In genomic region chr12:111697708-111698107, GRCm38 (mm10) we compare ENCODE assay signal across 21 mouse cellular contexts. TPM values are rescaled to one million over a fixed set of nuclear protein-coding genes. Genes with fewer than 3 reads are reported as not detected.
A peak's percentile ranks its signal among the peaks of the same experiment; 100 is the strongest.
DNase-seq lines count a peak whose midpoint lies in the region; ATAC-seq and TF ChIP-seq lines count a peak whose summit lies in the region.
"Had no signal": no experiment of that assay in that cellular context is flagged by ENCODE, and none has a peak within 500 bp of the region (broad histone marks: within the 10 kb centered on the region; RNA-seq: fewer than 3 reads in every experiment).

No protein-coding gene starts in this region.

- TF ChIP-seq CTCF in stomach, postnatal 0 days (IDR thresholded peaks at IDR 0.05; ENCODE audit: low read depth) = no peak

- no peaks in the 10 kb centered on the region for H3K36me3 ChIP-seq in heart, embryonic 11.5 days (ENCODE audit: control insufficient read depth, insufficient read depth, low read length)
- H3K36me3 ChIP-seq in midbrain, embryonic 12.5 days = no peaks in the 10 kb centered on the region
- no peaks in the 10 kb centered on the region for H3K36me3 ChIP-seq in midbrain, embryonic 16.5 days (ENCODE audit: control insufficient read depth, insufficient read depth, low read length)
- H3K36me3 ChIP-seq in stomach, postnatal 0 days (ENCODE audit: control insufficient read depth, insufficient read depth, low read length) = no peaks in the 10 kb centered on the region
- H3K36me3 ChIP-seq: embryonic facial prominence, embryonic 12.5 days; hindbrain, embryonic 15.5 days; liver, embryonic 12.5 days; neural tube, embryonic 12.5 days had no signal

- no peak for TF ChIP-seq EP300 in stomach, postnatal 0 days (optimal IDR thresholded peaks at IDR 0.05)

- no peaks in the 10 kb centered on the region for H3K9me3 ChIP-seq in heart, embryonic 11.5 days (replicated peaks; ENCODE audit: control insufficient read depth, low read length)
- H3K9me3 ChIP-seq in midbrain, embryonic 12.5 days = no peaks in the 10 kb centered on the region
- no peaks in the 10 kb centered on the region for H3K9me3 ChIP-seq in midbrain, embryonic 16.5 days (replicated peaks; ENCODE audit: control insufficient read depth, low read length, poor library complexity, severe bottlenecking)
- no peaks in the 10 kb centered on the region for H3K9me3 ChIP-seq in stomach, postnatal 0 days (ENCODE audit: control insufficient read depth, low read length)
- H3K9me3 ChIP-seq: embryonic facial prominence, embryonic 12.5 days; hindbrain, embryonic 15.5 days; liver, embryonic 12.5 days; neural tube, embryonic 12.5 days had no signal

- ATAC-seq in heart, embryonic 11.5 days (replicated peaks; ENCODE audit: insufficient number of reproducible peaks, low FRiP score, low TSS enrichment) = no peak
- no peak for ATAC-seq in midbrain, embryonic 12.5 days (ENCODE audit: low FRiP score, low read depth)
- no peak for ATAC-seq in midbrain, embryonic 16.5 days
- ATAC-seq in stomach, postnatal 0 days (ENCODE audit: low FRiP score, low TSS enrichment) = peak; percentile 64
- ATAC-seq: liver, embryonic 12.5 days had no signal

- 62% methylated on average over 4 of the region's 4 CpGs for WGBS in heart, embryonic 11.5 days (ENCODE audit: insufficient replicate concordance)
- 71% methylated on average over 4 of the region's 4 CpGs for WGBS in midbrain, embryonic 12.5 days
- 82% methylated on average over 4 of the region's 4 CpGs for WGBS in midbrain, embryonic 16.5 days
- 62% methylated on average over 4 of the region's 4 CpGs for WGBS in stomach, postnatal 0 days

- H3K27ac ChIP-seq in heart, embryonic 11.5 days (ENCODE audit: low read depth, low read length) = 0 out of 2 replicates have a peak overlapping the region, but pooled peaks have one; percentile 22
- H3K27ac ChIP-seq in midbrain, embryonic 12.5 days (replicated peaks) = no peak overlapping the region
- no peak overlapping the region for H3K27ac ChIP-seq in midbrain, embryonic 16.5 days (ENCODE audit: low read length)
- H3K27ac ChIP-seq in stomach, postnatal 0 days (replicated peaks) = no peak overlapping the region
- H3K27ac ChIP-seq: embryonic facial prominence, embryonic 12.5 days; hindbrain, embryonic 15.5 days; kidney, postnatal 0 days; liver, embryonic 12.5 days; neural tube, embryonic 12.5 days had no signal

- no peak overlapping the region for H3K4me3 ChIP-seq in heart, embryonic 11.5 days (ENCODE audit: low read depth, low read length)
- no peak overlapping the region for H3K4me3 ChIP-seq in midbrain, embryonic 12.5 days
- H3K4me3 ChIP-seq in midbrain, embryonic 16.5 days (ENCODE audit: low read depth, low read length) = no peak overlapping the region
- H3K4me3 ChIP-seq in stomach, postnatal 0 days (ENCODE audit: low read depth, low read length) = no peak overlapping the region
- H3K4me3 ChIP-seq: embryonic facial prominence, embryonic 12.5 days; hindbrain, embryonic 15.5 days; liver, embryonic 12.5 days; neural tube, embryonic 12.5 days had no signal

- H3K4me2 ChIP-seq in heart, embryonic 11.5 days = no peak overlapping the region
- no peak overlapping the region for H3K4me2 ChIP-seq in midbrain, embryonic 12.5 days (replicated peaks)
- no peak overlapping the region for H3K4me2 ChIP-seq in midbrain, embryonic 16.5 days (ENCODE audit: low read length)
- no peak overlapping the region for H3K4me2 ChIP-seq in stomach, postnatal 0 days (replicated peaks; ENCODE audit: low read depth)
- H3K4me2 ChIP-seq: embryonic facial prominence, embryonic 12.5 days; hindbrain, embryonic 15.5 days; liver, embryonic 12.5 days; neural tube, embryonic 12.5 days had no signal

- DNase-seq in adrenal gland, adult 2 months = peak; percentile 56
- no peak for DNase-seq in adrenal gland, postnatal 14 days
- DNase-seq in heart, adult 9 months (ENCODE audit: low spot score in 2 of 2) = no peak
- DNase-seq in stomach, postnatal 0 days (ENCODE audit: low spot score) = peak; percentile 46
- no peak for DNase-seq in kidney, postnatal 10 days
- DNase-seq: heart, adult 11 months; kidney, adult 11 months; layer of hippocampus, postnatal 36 days; lung, adult 2 months; spleen, adult 18-20 months; thymus, adult 18-20 months had no signal

- H3K27me3 ChIP-seq in heart, embryonic 11.5 days (ENCODE audit: control insufficient read depth, insufficient read depth, low read length) = no peaks in the 10 kb centered on the region
- no peaks in the 10 kb centered on the region for H3K27me3 ChIP-seq in midbrain, embryonic 12.5 days
- H3K27me3 ChIP-seq in midbrain, embryonic 16.5 days (ENCODE audit: control insufficient read depth, insufficient read depth, low read depth, low read length) = no peaks in the 10 kb centered on the region
- H3K27me3 ChIP-seq in stomach, postnatal 0 days (ENCODE audit: control insufficient read depth, insufficient read depth, low read length) = no peaks in the 10 kb centered on the region
- H3K27me3 ChIP-seq: CH12.LX; embryonic facial prominence, embryonic 12.5 days; hindbrain, embryonic 15.5 days; neural tube, embryonic 12.5 days had no signal

- peaks cover 24% of the 10 kb centered on the region for H3K4me1 ChIP-seq in heart, embryonic 11.5 days (ENCODE audit: control insufficient read depth, insufficient read depth, low read length)
- peaks cover 36% of the 10 kb centered on the region for H3K4me1 ChIP-seq in midbrain, embryonic 12.5 days
- peaks cover 23% of the 10 kb centered on the region for H3K4me1 ChIP-seq in midbrain, embryonic 16.5 days (ENCODE audit: control insufficient read depth, insufficient read depth, low read length)
- H3K4me1 ChIP-seq in stomach, postnatal 0 days (replicated peaks; ENCODE audit: control insufficient read depth, insufficient read depth) = peaks cover 7% of the 10 kb centered on the region

- 0 out of 2 replicates have a peak overlapping the region, but pooled peaks have one; percentile 39 for H3K9ac ChIP-seq in heart, embryonic 11.5 days (ENCODE audit: low read depth, low read length)
- H3K9ac ChIP-seq in midbrain, embryonic 12.5 days (replicated peaks) = 0 out of 2 replicates have a peak overlapping the region, but pooled peaks have one; percentile 28
- H3K9ac ChIP-seq in midbrain, embryonic 16.5 days (ENCODE audit: low read depth, low read length) = no peak overlapping the region
- no peak overlapping the region for H3K9ac ChIP-seq in stomach, postnatal 0 days (ENCODE audit: low read length)
- H3K9ac ChIP-seq: embryonic facial prominence, embryonic 12.5 days; hindbrain, embryonic 15.5 days; liver, embryonic 12.5 days had no signal

RNA-seq across cellular contexts. Expression of gene Bag5, which starts 15.3 kb away (rescaled TPM):
- 10 to 100 TPM; 32.5 to 37.7 TPM for total RNA-seq in adrenal gland, adult 2 months (2021)
- 8.0 and 12.0 TPM in 2 replicates for polyA plus RNA-seq in adrenal gland, adult 2 months (2012; rRNA removed)
- total RNA-seq in adrenal gland, postnatal 14 days (2021) = 32.5 and 34.6 TPM in 2 replicates
- 41.8 and 42.8 TPM in 2 replicates for polyA plus RNA-seq in heart, embryonic 11.5 days (2014; fragmentation: Nextera tagmentation; extraction: Ambion mirVana)
- polyA plus RNA-seq in midbrain, embryonic 12.5 days (2016; fragmentation: Nextera tagmentation; extraction: Ambion mirVana) = 62.0 and 64.0 TPM in 2 replicates
- 70.4 and 71.8 TPM in 2 replicates for polyA plus RNA-seq in midbrain, embryonic 16.5 days (2015; fragmentation: Nextera tagmentation; extraction: Ambion mirVana)
- 34.9 and 36.9 TPM in 2 replicates for polyA plus RNA-seq in stomach, postnatal 0 days (2015; fragmentation: Nextera tagmentation; extraction: Ambion mirVana)

RNA-seq across cellular contexts. Expression of gene Apopt1, which starts 15.4 kb away (rescaled TPM):
- 10 to 100 TPM; 67.7 to 70.0 TPM for total RNA-seq in adrenal gland, adult 2 months (2021)
- polyA plus RNA-seq in adrenal gland, adult 2 months (2012; rRNA removed) = 191 and 279 TPM in 2 replicates
- 72.5 and 73.3 TPM in 2 replicates for total RNA-seq in adrenal gland, postnatal 14 days (2021)
- polyA plus RNA-seq in heart, embryonic 11.5 days (2014; fragmentation: Nextera tagmentation; extraction: Ambion mirVana) = 50.0 and 51.3 TPM in 2 replicates
- polyA plus RNA-seq in midbrain, embryonic 12.5 days (2016; fragmentation: Nextera tagmentation; extraction: Ambion mirVana) = 52.3 and 57.8 TPM in 2 replicates
- polyA plus RNA-seq in midbrain, embryonic 16.5 days (2015; fragmentation: Nextera tagmentation; extraction: Ambion mirVana) = 52.3 and 56.8 TPM in 2 replicates
- polyA plus RNA-seq in stomach, postnatal 0 days (2015; fragmentation: Nextera tagmentation; extraction: Ambion mirVana) = 41.8 and 42.8 TPM in 2 replicates

RNA-seq across cellular contexts. Expression of gene Trmt61a, which starts 19.8 kb away (rescaled TPM):
- total RNA-seq in adrenal gland, adult 2 months (2021) = 10 to 100 TPM; 13.7 to 15.8 TPM
- polyA plus RNA-seq in adrenal gland, adult 2 months (2012; rRNA removed) = 74.9 and 79.6 TPM in 2 replicates
- total RNA-seq in adrenal gland, postnatal 14 days (2021) = 14.2 and 15.5 TPM in 2 replicates
- 3.4 and 4.6 TPM in 2 replicates for polyA plus RNA-seq in heart, embryonic 11.5 days (2014; fragmentation: Nextera tagmentation; extraction: Ambion mirVana)
- 11.8 and 13.2 TPM in 2 replicates for polyA plus RNA-seq in midbrain, embryonic 12.5 days (2016; fragmentation: Nextera tagmentation; extraction: Ambion mirVana)
- 9.8 and 10.4 TPM in 2 replicates for polyA plus RNA-seq in midbrain, embryonic 16.5 days (2015; fragmentation: Nextera tagmentation; extraction: Ambion mirVana)
- 7.4 and 8.5 TPM in 2 replicates for polyA plus RNA-seq in stomach, postnatal 0 days (2015; fragmentation: Nextera tagmentation; extraction: Ambion mirVana)

RNA-seq across cellular contexts. Expression of gene Ckb, which starts 25.6 kb away (rescaled TPM):
- 10 to 100 TPM; 30.9 to 96.5 TPM for total RNA-seq in adrenal gland, adult 2 months (2021)
- 192 and 265 TPM in 2 replicates for polyA plus RNA-seq in adrenal gland, adult 2 months (2012; rRNA removed)
- 62.6 and 83.5 TPM in 2 replicates for total RNA-seq in adrenal gland, postnatal 14 days (2021)
- 454 and 458 TPM in 2 replicates for polyA plus RNA-seq in heart, embryonic 11.5 days (2014; fragmentation: Nextera tagmentation; extraction: Ambion mirVana)
- 2,376 and 2,635 TPM in 2 replicates for polyA plus RNA-seq in midbrain, embryonic 12.5 days (2016; fragmentation: Nextera tagmentation; extraction: Ambion mirVana)
- 1,397 and 1,482 TPM in 2 replicates for polyA plus RNA-seq in midbrain, embryonic 16.5 days (2015; fragmentation: Nextera tagmentation; extraction: Ambion mirVana)
- 532 and 573 TPM in 2 replicates for polyA plus RNA-seq in stomach, postnatal 0 days (2015; fragmentation: Nextera tagmentation; extraction: Ambion mirVana)
- total RNA-seq: MEL had no signal

Comparison
In these comparisons a context has a peak if more than half of its experiments do, and no peak if none do; other contexts are left out.
1. DNase-seq: peak in adrenal gland, adult 2 months (single experiment) and stomach, postnatal 0 days (single experiment); none in adrenal gland, postnatal 14 days (single experiment), heart, adult 9 months (0 of 2) and kidney, postnatal 10 days (single experiment).
2. H3K9ac ChIP-seq: peak in heart, embryonic 11.5 days (single experiment) and midbrain, embryonic 12.5 days (single experiment); none in midbrain, embryonic 16.5 days (single experiment) and stomach, postnatal 0 days (single experiment).